Mouse (Mus musculus) left cerebral cortex, postnatal 4 days (tissue): ENCODE measurements around the gene Camta1. TPM values are rescaled to one million over a fixed set of nuclear protein-coding genes. Genes with fewer than 3 reads are reported as not detected.

ENCODE experiments used
- DNase-seq: peaks from one replicate; pipeline ENCODE4 v3.0.0-alpha.2; 2022
- intact Hi-C: fragments of 180-260 bp; cut with DNase I; formaldehyde crosslinking; loops from one replicate; pipeline ENCODE4 v1.15.1; 2025
- total RNA-seq, 2 experiments: library from RNA; stranded (reverse); gene quantifications; 2 replicates each; pipeline ENCODE4 v1.2.3; 2021

The Camta1 gene
- total RNA-seq, 2 experiments from 2014 or later = 198 to 204 TPM

GRCm38 (mm10) chr4:150868161-150868560 lies 993.5 kb downstream of the Camta1 start:
- intact Hi-C loops = no loop called here

More at GRCm38 (mm10) chr4:150868161-150868560, 993.5 kb downstream of the Camta1 start:
- no peak for DNase-seq

Other genes with a start within 250 kb of the Camta1 start
- gene Dnajc11, start 71.8 kb upstream of the Camta1 start, total RNA-seq = 10 to 100 TPM; 74.9 to 79.2 TPM
- 10 to 100 TPM; 29.2 to 33.0 TPM for gene Thap3, start 127.1 kb upstream of the Camta1 start, total RNA-seq
- 10 to 100 TPM; 20.6 to 21.2 TPM for gene Phf13, start 134.4 kb upstream of the Camta1 start, total RNA-seq
- gene Klhl21, start 146.9 kb upstream of the Camta1 start, total RNA-seq = 1 to 10 TPM; 6.6 to 7.1 TPM
- 10 to 100 TPM; 17.4 to 17.6 TPM for gene Zbtb48, start 165.8 kb upstream of the Camta1 start, total RNA-seq
- gene Tas1r1, start 176.7 kb upstream of the Camta1 start, total RNA-seq = under 1 TPM; 0.56 to 0.83 TPM
- 10 to 100 TPM; 32.0 to 33.1 TPM for gene Nol9, start 177.4 kb upstream of the Camta1 start, total RNA-seq
- gene Plekhg5, start 210.6 kb upstream of the Camta1 start, total RNA-seq = 10 to 100 TPM; 21.2 to 25.7 TPM